Mouse (Mus musculus) T-cell, adult 66 days (primary cell): Measurements from ENCODE around the gene Gm20888. TPM values are rescaled to one million over a fixed set of nuclear protein-coding genes. Genes with fewer than 3 reads are reported as not detected.

ENCODE experiments used
- total RNA-seq, 2 experiments: library from RNA; stranded (reverse); gene quantifications; 3 replicates in 1 of 2; 4 replicates in 1 of 2; pipeline ENCODE4 v1.2.4; 2023

Gm20888 gene
- not detected for total RNA-seq

GRCm38 (mm10) chrY:70441582-70441981, at the start of gene Gm20888:
Gene Gm20888 (plus strand): TSS chrY:70441882.

Other genes with a start within 250 kb of the Gm20888 start
- not detected for gene Gm21118, start 168.2 kb upstream of the Gm20888 start, total RNA-seq
- gene Gm29423, start 138.6 kb upstream of the Gm20888 start, total RNA-seq, result not detected
- not detected for gene Gm29644, start 138.5 kb upstream of the Gm20888 start, total RNA-seq